Mouse (Mus musculus) adrenal gland, adult 8-10 months (tissue): ENCODE data around the gene Isyna1. TPM values are rescaled to one million over a fixed set of nuclear protein-coding genes. Genes with fewer than 3 reads are reported as not detected.

Experiments
- DNase-seq: peaks from one replicate; pipeline ENCODE4 v3.0.0; 2022
- total RNA-seq, 4 experiments: library from RNA; stranded (reverse); gene quantifications; 2 replicates each; pipeline ENCODE4 v1.2.4; 2022

Isyna1 gene
- total RNA-seq, 4 experiments from 2014 or later = 124 to 207 (median 158) TPM

DNA sequence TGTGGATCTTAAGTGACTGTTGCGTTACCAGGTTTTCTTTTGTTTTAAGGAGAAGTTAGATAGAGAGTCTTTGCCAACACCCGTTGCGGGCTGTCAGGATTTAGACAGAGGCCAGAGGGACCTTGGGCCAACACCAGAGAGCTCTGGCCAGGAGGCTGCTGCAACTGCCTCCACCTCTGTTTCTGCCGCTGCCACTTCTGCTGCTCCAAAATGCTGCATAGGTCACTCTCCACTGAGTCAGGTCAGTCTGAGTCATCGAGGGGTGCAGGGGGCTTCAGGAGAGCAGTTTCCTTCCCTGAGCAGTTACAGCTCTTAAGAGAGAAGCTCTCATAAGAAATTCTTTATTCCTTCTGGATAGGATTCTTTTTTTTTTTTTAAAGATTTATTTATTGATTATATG, 32.9 kb downstream of the Isyna1 start:
- no peak for DNase-seq

DNA sequence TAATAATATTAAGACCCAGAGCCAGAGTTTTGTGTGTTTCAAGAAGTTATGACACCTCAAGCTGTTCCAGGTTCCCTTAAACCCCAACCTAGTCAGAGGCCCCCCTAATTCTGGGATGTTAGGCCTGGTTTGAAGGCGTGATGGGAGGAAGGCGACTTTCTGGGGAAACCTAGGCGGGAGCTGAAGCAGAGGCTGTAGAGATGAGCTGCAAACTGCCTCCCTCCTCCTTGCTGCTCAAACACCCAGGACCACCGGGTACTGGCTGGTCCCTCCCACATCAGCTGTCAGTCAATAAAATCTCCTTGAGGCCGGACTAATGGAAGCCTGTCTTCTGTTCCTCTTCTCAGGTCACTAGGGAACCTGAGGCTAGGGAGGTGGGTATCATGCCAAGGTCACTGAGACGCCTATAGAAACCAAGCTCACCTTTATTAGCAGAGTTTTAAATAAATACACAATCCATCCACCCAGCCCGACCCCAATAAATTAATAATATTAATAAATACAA, 34.9 kb downstream of the Isyna1 start:
- DNase-seq = no peak

DNA sequence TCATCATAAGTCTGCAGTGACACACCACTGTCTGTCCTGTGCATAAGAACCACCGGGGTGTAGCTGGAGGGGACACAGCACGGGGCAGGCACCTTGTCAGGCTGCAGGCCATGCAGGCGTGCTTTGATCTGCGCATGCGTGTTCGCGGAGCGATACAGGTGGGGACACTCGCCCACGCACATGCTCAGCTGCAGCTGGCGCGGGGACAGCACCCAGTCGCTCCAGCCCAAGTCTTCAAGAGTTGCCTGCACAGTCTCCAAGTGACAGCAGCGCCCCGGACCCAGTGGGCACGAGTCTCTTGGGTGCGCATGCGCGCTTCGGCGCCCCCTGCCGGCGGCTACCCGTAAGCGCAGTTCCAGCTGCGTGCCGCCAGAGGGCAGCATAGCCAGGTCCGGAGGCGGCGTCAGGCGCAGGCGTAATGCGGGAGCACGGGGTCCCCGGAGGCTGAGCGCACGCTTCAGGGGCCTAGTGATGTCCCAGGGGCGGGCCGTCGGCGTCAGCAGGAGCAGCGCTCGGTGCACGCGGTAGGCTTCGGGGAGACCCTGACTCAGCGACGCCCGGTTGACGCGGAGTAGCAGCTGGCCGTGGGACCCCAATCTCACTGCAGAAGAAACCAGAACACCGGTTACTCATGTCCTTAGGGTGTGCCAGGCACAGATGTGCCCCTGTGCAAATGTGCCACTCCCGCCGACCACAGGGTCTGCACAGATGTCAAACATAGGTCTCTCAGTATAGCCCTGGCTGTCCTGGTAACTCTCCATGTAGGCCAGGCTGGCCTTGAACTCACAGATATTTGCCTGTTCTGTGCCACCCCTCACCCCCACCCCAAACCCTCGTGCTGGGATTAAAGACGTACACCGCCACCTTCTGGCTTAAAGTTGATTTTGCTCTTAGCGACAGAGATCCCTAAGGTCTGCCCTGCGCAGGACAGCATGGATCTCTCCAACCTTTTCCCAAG, 35.7 kb downstream of the Isyna1 start:
- peak; percentile 84 for DNase-seq

DNA sequence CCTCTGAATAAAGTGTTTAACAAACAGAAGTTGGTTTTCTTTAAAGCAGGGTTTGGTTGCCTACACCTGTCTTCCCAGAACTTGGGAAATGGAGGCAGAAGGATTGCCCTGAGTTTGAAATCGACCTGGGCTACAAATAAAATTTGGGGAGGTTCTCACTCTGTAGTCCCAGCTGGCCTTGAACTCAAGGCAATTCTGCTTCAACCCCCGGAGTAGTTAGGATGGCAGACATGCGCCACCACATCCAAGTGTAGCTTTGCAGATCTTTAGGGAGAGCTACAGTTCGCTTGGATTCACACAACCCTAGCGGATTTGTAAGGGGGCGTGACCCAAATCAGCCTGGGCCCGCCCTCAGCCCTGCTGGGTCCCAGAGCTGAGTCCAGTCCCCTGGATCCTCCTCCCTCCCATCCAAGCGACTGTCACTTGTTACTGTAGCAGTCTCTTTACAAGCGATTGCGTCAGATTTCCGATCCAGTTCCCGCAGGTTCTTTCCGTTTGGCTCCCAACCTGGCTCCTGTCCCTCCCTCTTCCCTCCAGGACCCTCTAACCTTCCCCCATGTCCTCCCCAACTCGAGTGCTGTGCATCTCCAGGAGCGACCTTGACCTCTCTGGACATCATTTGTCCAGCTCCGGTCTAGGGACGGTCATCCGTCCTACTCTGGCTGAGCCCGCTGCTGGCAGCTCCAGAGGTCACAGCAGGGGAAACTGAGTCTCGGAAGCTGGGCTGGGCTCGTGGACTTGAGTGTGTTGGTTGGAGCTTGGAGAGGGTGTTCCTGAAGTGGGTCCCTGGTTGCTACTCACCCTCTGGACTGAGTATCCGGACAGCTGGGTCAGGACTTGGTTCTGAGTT, 36.6 kb downstream of the Isyna1 start:
- DNase-seq = peak; percentile 81

DNA sequence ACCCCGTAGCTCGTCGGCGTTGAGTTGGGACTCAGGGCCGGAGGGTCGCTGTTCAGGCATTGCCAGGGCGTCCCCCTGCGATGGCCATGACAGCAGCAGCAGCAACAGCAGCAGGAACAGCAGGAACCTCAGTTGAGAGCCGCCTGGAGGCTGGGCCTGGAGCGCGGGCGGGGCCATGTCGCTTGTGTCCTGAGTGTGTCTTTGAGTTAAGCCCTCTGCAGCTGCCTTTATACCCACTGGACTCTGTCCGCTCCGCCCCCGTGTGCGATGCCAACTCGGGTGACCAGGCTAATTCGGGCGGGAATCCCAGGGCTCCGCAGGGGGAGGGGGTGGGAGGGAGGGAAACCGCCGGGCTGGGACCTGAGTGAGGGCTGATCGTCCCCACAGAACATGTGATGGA, 37.3 kb downstream of the Isyna1 start:
- no peak for DNase-seq

DNA sequence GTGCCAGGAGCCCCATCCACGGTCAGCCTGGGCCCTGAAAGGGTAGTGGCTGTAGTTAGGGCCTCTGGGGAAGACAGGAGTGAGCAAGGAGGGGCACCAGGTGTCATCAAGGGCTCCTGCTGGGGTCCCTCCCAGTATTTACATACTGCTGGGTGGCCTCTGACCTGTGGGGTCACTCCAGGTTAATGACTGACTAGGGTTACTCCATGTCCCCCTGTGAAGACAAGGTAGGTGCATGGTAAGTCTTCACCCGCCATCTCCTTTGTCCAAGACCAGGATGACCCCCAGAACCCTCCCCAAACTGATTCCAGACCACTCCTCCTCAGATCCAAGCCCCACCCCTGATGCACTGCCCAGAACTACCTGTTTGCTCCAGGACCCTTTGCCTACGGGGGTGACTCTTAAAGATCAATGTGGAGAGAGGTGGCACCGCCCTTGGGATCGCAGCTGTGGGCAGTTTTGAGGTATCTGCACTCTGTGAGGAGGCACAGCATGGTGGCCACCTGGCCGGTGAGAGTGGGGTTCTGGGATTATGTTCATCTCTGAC, 38.2 kb downstream of the Isyna1 start, which contains the start of gene Gdf15:
Gene Gdf15 (minus strand): TSS at position 111 of the 547 bp plus-strand sequence.
- no peak for DNase-seq

DNA sequence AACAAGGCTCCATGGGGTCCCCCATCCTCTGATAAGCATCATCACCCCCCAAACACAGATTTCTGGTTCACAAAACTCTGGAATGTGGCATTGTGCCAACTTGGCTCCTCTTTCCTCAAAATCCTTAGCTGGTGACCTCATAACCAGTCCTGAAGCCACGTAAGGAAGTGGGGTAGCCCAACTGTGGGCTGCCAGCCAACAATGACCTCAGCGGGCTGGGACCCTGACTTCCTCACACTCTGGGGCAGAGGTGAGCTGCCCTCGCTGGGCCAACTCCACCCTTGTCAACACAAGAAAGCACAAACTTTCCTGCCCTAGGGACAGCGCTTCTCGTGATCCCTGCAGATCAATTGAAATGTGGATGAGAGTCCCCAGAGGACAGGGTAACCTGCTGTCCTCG, 39.9 kb downstream of the Isyna1 start:
- no peak for DNase-seq

DNA sequence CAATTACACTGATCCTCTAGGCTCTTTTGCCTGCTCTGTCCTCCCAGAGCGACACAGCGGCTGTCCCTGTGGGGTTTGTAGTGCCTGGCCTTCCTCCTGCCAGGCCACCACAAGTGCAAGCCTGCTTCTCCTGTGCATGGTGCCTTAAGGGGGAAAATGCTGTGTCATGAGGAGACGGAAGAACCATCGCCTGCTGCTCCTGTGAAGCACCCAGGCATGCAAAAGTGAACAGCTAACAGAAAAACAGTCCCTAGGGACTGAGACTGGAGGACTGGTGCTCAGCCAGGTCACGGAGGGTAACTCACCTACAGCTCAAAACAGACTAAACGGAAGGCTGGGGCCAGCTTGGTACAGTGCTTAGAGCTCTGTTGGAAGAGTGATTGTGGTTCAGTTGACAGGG, 41.4 kb downstream of the Isyna1 start:
- DNase-seq = no peak

DNA sequence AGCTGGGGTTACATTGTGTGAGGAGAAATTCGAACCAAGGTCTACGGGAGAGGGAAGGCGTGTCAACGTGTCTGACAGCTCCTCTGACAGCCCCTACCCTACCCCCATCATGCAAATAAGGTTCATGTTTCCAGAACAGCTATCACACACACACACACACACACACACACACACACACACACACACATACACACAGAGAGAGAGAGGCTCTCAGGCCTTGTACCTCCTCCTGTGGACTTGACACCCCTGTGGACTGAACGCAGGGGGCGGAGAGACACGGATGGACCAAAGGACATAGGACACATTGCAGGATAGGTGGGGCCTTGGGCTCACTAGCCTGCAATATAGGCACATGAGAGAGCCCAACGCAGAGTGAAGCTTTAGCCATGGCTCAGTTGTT, 42.7 kb downstream of the Isyna1 start:
- DNase-seq = no peak

DNA sequence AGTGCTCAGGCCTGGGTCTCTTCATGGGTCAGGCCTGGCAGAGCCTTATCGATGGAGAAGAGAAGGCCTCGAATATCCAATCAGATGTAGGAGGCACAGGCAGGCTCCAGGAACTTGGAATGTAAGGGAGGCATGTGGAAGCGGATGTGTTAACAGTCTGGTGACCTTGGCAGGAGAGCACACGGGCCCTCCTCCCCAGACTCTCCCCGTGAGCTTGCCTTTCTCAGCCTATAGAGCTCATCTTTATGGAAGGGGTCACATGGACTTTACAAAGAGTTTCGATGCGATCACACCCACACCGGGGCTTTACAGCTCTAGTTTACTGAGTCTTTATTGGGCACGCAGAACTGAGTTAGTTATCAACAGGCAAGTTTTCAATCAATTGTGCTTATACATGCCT, 44.6 kb downstream of the Isyna1 start:
- DNase-seq = no peak

DNA sequence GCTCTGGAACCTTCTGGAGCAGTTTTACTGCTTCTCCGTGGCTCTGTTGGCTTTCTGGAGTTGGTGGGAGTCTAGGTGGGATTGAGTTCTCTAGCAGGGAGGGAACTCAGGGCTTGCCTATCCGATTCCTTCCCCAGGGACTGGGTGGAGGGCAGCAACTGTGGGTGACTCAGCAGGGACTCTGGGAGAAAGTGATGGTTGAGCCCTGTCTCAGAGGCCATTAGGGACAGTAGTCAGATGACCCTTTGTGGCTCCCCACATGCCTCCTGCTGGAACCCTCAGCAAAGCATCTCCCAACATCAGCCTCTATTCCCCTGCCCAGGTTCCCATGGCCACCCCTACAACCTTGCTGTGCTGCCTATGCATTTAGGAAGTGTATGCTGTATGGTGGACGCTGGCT, 48.8 kb downstream of the Isyna1 start:
- no peak for DNase-seq

DNA sequence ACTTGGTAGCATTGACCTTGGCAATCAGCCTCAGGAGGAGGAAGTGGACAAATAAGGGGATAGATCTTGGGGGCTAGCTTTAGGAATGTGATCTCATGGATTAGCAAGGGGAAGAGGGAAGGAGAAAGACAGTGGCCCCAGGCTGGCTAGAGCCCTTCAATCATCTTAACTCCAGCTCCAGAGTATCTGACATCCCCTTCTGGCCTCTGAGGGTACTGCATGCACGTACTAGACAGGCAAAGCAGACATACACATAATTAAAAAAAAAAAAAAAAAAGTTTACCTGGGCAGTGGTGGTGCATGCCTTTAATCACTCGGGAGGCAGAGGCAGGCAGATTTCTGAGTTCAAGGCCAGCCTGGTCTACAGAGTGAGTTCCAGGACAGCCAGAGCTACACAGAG, 49.9 kb downstream of the Isyna1 start:
- DNase-seq = no peak

DNA sequence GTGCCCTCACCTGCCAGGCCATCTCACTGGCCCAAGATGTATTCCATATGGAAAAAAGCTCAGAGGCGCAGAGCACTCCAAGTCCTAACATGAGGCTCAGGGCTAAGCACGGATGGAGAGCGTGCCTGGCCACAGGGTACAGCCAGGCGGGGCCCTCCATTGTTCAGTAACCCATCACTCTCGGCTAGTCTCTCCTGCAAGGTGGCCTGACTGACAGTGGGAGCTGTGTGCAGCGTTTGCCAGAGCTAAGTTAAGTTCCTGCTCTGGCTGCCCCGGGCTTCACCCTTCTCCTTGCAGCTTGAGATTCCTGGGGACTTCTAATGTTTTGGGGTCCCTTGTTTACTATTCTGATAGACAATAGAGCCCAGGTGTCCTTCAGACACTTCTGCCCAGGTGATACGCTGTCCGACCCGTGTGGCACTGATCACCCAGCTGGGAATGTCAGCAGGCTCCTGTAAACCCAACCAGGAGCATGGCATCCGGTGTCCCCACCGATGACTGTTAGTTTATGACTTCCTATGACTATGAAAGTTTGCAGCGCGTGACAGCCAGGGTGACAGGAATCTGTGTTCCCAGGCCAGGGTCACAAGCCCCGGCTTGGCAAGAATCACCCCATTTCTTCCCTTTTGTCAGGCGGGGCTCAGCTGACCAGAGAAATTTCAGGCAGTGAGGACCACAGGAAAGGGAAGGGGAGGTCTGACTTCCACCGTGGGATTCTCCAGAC, 51.5 kb downstream of the Isyna1 start:
- peak; percentile 75 for DNase-seq

DNA sequence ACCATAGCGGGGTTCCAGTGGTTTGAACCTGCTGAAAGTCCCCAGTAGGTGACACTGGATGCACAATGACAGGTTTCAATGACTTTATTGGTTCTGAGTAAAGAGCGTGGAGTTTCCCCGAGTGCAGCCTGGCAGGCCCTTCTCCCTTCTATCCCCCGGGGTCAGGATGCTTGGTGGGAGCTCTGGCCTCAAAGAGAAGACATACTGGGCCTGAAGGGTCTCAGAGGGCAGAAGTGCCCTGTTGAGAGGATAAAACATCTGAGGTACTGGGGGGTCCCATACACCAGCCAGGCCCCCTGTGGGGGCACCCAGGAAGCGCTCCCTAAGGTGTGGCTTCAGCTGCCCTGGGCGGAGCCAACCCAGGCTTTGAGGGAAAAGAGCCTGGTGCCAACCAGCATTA, 52.2 kb downstream of the Isyna1 start:
- DNase-seq = no peak

DNA sequence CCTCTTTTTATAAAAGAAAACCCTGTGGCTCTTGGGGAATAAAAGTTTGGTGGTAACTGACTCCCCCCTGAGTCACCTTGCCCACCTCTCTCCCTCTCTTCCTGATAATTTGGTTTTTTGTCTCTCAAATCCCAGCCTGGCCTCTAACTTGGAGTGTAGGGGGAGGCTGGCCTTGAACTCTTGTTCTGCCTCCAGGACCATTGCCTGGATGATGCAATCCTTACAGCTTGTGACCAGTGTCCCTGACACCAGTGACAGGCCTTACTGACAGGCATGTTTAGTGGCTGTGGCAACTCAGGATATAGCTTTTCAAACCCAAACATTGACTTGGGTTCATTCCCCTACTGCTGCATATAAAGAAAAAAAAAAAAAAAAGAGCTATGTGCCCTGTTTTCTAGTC, 52.6 kb downstream of the Isyna1 start:
- DNase-seq = no peak

Other genes with a start within 250 kb of the Isyna1 start
- 10 to 100 TPM; 64.2 to 82.6 (median 76.1) TPM for gene Upf1, start 241.1 kb upstream of the Isyna1 start, total RNA-seq
- gene Comp, start 220.8 kb upstream of the Isyna1 start, total RNA-seq = under 1 TPM in 3 of 4 experiments, not detected in 1; 0.17 to 0.61 (median 0.27) TPM
- gene Crtc1, start 154.8 kb upstream of the Isyna1 start, total RNA-seq = 10 to 100 TPM; 25.3 to 52.7 (median 36.5) TPM
- gene Klhl26, start 117.4 kb upstream of the Isyna1 start, total RNA-seq = 10 to 100 TPM; 27.3 to 35.8 (median 30.6) TPM
- 10 to 100 TPM; 27.2 to 44.6 (median 31.0) TPM for gene Tmem59l, start 107.0 kb upstream of the Isyna1 start, total RNA-seq
- gene Crlf1, start 101.2 kb upstream of the Isyna1 start, total RNA-seq = 1 to 10 TPM in 1 of 4 experiments, under 1 TPM in 2, not detected in 1; 0.51 to 1.5 (median 0.59) TPM
- gene Rex1bd, start 87.6 kb upstream of the Isyna1 start, total RNA-seq = 100 to 1,000 TPM; 126 to 165 (median 148) TPM
- gene Uba52, start 83.6 kb upstream of the Isyna1 start, total RNA-seq = 1,000 to 10,000 TPM; 1,217 to 1,378 (median 1,304) TPM
- 100 to 1,000 TPM; 352 to 405 (median 379) TPM for gene Fkbp8, start 66.6 kb upstream of the Isyna1 start, total RNA-seq
- gene Kxd1, start 66.4 kb upstream of the Isyna1 start, total RNA-seq = 10 to 100 TPM; 77.1 to 86.6 (median 80.3) TPM
- gene Ell, start 54.9 kb upstream of the Isyna1 start, total RNA-seq = 10 to 100 TPM; 25.2 to 38.3 (median 30.3) TPM
- gene Ssbp4, start 14.5 kb downstream of the Isyna1 start, total RNA-seq = 100 to 1,000 TPM in 2 of 4 experiments, 10 to 100 TPM in 2; 69.3 to 158 (median 120) TPM
- 1 to 10 TPM; 1.5 to 4.4 (median 3.2) TPM for gene Lrrc25, start 21.8 kb downstream of the Isyna1 start, total RNA-seq
- 1 to 10 TPM; 1.8 to 3.5 (median 3.0) TPM for gene Gdf15, start 38.1 kb downstream of the Isyna1 start, total RNA-seq
- 100 to 1,000 TPM; 129 to 163 (median 131) TPM for gene Pgpep1, start 66.0 kb downstream of the Isyna1 start, total RNA-seq
- gene Lsm4, start 78.9 kb downstream of the Isyna1 start, total RNA-seq = 100 to 1,000 TPM in 1 of 4 experiments, 10 to 100 TPM in 3; 81.4 to 101 (median 86.6) TPM
- 100 to 1,000 TPM; 187 to 329 (median 253) TPM for gene Jund, start 104.6 kb downstream of the Isyna1 start, total RNA-seq
- gene Iqcn, start 109.1 kb downstream of the Isyna1 start, total RNA-seq = under 1 TPM in 3 of 4 experiments, not detected in 1; 0.07 to 0.09 (median 0.08) TPM
- gene Gm3336, start 124.2 kb downstream of the Isyna1 start, total RNA-seq = not detected
- gene Pde4c, start 129.3 kb downstream of the Isyna1 start, total RNA-seq = under 1 TPM; 0.26 to 0.86 (median 0.30) TPM
- 10 to 100 TPM; 59.6 to 90.1 (median 74.4) TPM for gene Rab3a, start 160.3 kb downstream of the Isyna1 start, total RNA-seq
- gene Mpv17l2, start 166.6 kb downstream of the Isyna1 start, total RNA-seq = 100 to 1,000 TPM; 106 to 166 (median 126) TPM
- 10 to 100 TPM; 44.0 to 73.8 (median 57.9) TPM for gene Pik3r2, start 182.3 kb downstream of the Isyna1 start, total RNA-seq
- 10 to 100 TPM; 17.8 to 37.7 (median 26.5) TPM for gene Mast3, start 210.7 kb downstream of the Isyna1 start, total RNA-seq
- under 1 TPM; 0.11 to 0.75 (median 0.22) TPM for gene Il12rb1, start 214.1 kb downstream of the Isyna1 start, total RNA-seq
- gene Arrdc2, start 245.3 kb downstream of the Isyna1 start, total RNA-seq = 10 to 100 TPM; 11.7 to 17.7 (median 14.5) TPM